Mouse (Mus musculus): ENCODE data around the gene Sipa1l2.

Sipa1l2 gene

DNA sequence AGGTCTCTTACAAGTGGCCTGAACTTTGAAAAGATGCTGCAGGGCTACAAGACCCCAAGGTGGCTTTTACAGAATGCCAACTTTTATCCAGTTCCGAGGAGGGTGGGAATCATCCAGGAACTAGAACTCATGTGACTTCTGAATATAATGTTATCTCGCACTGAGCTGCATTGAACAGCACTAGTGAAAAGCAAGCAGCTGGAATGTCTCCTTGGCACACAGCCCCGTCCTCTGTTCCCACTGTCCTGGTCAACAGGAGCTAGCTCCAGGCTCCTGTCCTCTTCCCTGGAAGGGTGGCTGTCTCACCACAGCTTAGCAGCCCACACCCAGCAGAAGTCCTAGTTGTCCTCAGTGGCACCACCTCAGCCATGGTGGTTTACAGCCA lies 124.4 kb downstream of the Sipa1l2 start:
- peaks cover 96% of the 10 kb centered on the region for H3K36me3 ChIP-seq (ENCODE audit: insufficient read depth, low read length)
- H3K4me1 ChIP-seq (replicated peaks; ENCODE audit: low read depth, low read length): no peaks in the 10 kb centered on the region
- H3K9me3 ChIP-seq (ENCODE audit: low read length): no peaks in the 10 kb centered on the region
- no peak overlapping the region for H3K4me3 ChIP-seq (replicated peaks; ENCODE audit: low read length)
- no peaks in the 10 kb centered on the region for H3K27me3 ChIP-seq (ENCODE audit: insufficient read depth, low read length)
- no peak for TF ChIP-seq NANOG (IDR thresholded peaks at IDR 0.05; ENCODE audit: borderline replicate concordance, low read length)

DNA sequence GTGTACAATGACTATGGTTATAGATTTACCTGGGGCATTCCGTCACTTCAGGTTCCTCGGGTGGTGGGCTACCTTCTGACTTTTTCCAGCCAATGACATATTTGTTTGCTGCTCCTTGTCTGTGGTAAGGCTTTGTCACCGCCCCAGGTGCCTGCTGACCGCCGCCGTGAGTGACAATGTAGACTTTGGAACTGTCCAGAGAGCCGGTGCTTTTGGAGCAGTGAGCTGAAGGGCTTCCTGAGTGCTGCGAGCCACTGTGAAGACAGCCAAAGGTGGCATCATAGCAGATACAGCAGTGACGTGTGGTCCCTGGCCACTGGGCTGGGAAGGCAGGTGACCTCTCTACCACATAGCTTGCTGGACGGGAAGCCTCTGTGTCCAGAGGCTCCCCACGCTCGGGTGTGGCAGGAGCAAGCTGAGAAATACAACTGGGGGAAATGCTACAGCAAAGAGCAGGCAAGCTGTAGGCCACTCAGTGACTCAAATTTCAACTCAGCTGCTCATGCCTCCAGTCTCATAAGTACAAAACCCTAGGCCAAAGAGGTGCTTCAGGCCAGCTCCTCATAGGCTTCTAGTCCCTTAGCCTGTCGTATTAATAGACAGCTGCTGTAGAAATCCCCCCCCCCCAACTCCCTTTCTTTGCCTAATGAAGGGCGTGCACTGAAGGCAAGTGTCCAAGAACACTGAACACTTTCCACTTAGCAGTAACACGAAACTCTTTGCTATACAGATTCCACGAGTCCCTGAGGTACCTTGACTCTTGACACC lies 125.0 kb downstream of the Sipa1l2 start:
- no peak for TF ChIP-seq POU5F1 (IDR thresholded peaks at IDR 0.05; ENCODE audit: borderline replicate concordance, low read length)
- TF ChIP-seq CTCF (conservative IDR thresholded peaks at IDR 0.05; ENCODE audit: low read length): no peak
- no peak for TF ChIP-seq NANOG (IDR thresholded peaks at IDR 0.05; ENCODE audit: borderline replicate concordance, low read length)
- H3K4me1 ChIP-seq (replicated peaks; ENCODE audit: low read depth, low read length): no peaks in the 10 kb centered on the region
- no peak overlapping the region for H3K4me3 ChIP-seq (replicated peaks; ENCODE audit: low read length)
- no peaks in the 10 kb centered on the region for H3K9me3 ChIP-seq (ENCODE audit: low read length)
- no peaks in the 10 kb centered on the region for H3K27me3 ChIP-seq (ENCODE audit: insufficient read depth, low read length)
- H3K36me3 ChIP-seq (ENCODE audit: insufficient read depth, low read length): peaks cover 96% of the 10 kb centered on the region

DNA sequence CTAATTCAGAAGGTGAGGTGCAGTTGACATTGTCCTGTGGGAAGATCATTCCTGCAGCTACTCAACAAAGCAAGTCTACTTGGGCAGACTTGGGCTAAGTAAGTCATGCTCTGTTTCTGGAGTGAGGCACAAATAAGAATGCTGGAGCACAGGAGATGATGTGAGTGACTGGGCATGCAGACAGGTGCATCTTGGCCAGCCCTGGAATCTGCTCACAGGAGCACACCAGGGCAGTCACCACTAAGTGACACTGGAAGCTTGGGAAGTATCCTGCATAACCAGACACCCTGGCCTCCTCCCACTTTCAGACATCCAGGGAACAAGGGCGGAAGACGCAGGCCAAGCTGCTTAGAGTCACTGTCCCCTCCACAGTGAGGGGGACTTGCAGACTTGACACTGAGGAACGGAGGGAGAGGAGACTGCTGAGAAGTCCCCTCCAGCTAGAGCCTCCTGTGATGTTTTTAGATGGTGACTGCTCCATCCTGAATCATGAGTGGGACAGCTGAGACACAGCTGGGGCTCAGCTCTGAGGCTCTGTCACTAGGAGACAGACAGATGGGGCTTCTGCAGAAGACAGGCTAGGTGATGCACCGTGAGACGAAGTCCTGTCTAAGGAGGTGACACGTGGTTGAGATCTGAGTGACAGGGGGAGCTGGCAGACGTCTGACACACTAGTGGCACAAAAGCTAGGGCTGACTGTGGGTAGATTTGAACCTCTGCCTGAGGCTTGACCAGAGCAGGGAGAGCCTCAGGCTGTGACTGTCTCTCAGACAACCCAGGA lies 134.1 kb downstream of the Sipa1l2 start:
- no peak for TF ChIP-seq POU5F1 (IDR thresholded peaks at IDR 0.05; ENCODE audit: borderline replicate concordance, low read length)
- no peak for TF ChIP-seq CTCF (conservative IDR thresholded peaks at IDR 0.05; ENCODE audit: low read length)
- TF ChIP-seq NANOG (IDR thresholded peaks at IDR 0.05; ENCODE audit: borderline replicate concordance, low read length): no peak

DNA sequence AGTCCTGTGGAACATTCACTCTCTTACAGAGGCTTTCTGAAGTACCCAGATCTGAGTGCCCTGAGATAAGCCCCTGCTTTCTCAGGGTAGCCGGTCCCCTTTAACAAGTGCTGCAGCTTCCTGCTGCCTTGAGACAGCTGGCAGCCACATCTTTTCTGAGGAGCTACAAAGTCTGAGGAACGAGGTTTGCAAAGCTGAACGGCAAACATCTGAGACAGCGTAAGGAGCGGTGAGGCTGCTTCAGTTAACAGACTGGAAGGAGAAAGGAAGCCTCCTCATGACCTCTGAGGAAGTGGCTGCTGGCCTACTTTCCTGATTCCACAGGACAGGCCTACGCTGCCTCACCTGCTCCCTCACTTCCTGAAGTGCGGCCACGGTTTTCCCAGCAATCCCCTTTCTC lies 135.5 kb downstream of the Sipa1l2 start:
- Histone ChIP-seq H3K27me3 (ENCODE audit: insufficient read depth, low read length) (no peaks in the 10 kb centered on the region), H3K4me3 (replicated peaks; ENCODE audit: low read length) (no peak overlapping the region), H3K9me3 (ENCODE audit: low read length) (no peaks in the 10 kb centered on the region), H3K36me3 (ENCODE audit: insufficient read depth, low read length) (peaks cover 70% of the 10 kb centered on the region), H3K4me1 (replicated peaks; ENCODE audit: low read depth, low read length) (peaks cover 13% of the 10 kb centered on the region)
- no peak for TF ChIP-seq CTCF (conservative IDR thresholded peaks at IDR 0.05; ENCODE audit: low read length)
- TF ChIP-seq POU5F1 (IDR thresholded peaks at IDR 0.05; ENCODE audit: borderline replicate concordance, low read length): no peak
- TF ChIP-seq NANOG (IDR thresholded peaks at IDR 0.05; ENCODE audit: borderline replicate concordance, low read length): no peak

More for the DNA sequence above, 134.1 kb downstream of the Sipa1l2 start:
- no peak overlapping the region for H3K4me3 ChIP-seq (replicated peaks; ENCODE audit: low read length)
- peaks cover 13% of the 10 kb centered on the region for H3K4me1 ChIP-seq (replicated peaks; ENCODE audit: low read depth, low read length)
- peaks cover 79% of the 10 kb centered on the region for H3K36me3 ChIP-seq (ENCODE audit: insufficient read depth, low read length)
- no peaks in the 10 kb centered on the region for H3K9me3 ChIP-seq (ENCODE audit: low read length)
- H3K27me3 ChIP-seq (ENCODE audit: insufficient read depth, low read length): no peaks in the 10 kb centered on the region

DNA sequence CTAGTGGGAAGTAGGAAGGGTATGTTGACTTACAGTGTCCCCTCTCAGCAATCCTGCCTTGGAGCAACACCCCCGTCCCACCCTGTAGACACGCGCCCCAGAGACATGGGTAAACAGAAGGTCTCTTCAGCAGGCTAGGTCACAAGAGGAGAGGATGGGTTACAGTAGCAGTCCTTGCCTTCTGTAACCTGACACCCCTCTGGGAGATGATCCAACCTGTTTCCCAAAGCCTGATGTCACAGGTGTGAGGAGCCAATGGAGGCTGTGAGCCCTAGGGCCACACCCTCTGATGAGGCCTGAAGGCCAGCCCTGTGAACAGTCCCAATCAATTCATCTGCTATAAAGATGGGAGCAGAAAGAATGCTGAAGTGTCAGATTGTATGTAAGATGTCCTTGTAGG lies 138.3 kb downstream of the Sipa1l2 start:
- H3K9me3 ChIP-seq (ENCODE audit: low read length): no peaks in the 10 kb centered on the region
- TF ChIP-seq POU5F1 (IDR thresholded peaks at IDR 0.05; ENCODE audit: borderline replicate concordance, low read length) (no peak), NANOG (IDR thresholded peaks at IDR 0.05; ENCODE audit: borderline replicate concordance, low read length) (no peak)
- H3K27me3 ChIP-seq (ENCODE audit: insufficient read depth, low read length): no peaks in the 10 kb centered on the region

DNA sequence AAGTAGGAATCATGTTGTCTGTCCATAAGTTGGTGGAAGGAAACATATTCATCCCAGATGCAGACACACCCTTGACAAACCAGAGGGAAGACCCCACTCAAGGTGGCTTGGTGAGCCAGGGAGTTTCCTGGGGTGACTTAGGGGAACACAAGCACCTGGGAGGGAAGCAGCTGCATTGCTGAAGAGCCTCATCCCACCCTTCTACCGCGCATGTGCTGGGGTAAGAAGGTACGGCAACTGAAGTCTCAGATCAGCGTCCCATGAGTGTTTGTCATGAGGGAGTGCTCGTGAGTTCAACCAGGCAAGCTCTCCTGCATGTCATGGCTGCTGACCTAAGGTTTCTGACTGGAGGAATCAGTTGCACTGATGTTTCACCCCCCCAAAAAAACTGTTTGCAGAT lies 138.8 kb downstream of the Sipa1l2 start:
- Histone ChIP-seq H3K4me1 (replicated peaks; ENCODE audit: low read depth, low read length) (peaks cover 10% of the 10 kb centered on the region), H3K27me3 (ENCODE audit: insufficient read depth, low read length) (no peaks in the 10 kb centered on the region), H3K4me3 (replicated peaks; ENCODE audit: low read length) (no peak overlapping the region), H3K36me3 (ENCODE audit: insufficient read depth, low read length) (peaks cover 54% of the 10 kb centered on the region), H3K9me3 (ENCODE audit: low read length) (no peaks in the 10 kb centered on the region)
- TF ChIP-seq NANOG (IDR thresholded peaks at IDR 0.05; ENCODE audit: borderline replicate concordance, low read length): no peak
- TF ChIP-seq CTCF (conservative IDR thresholded peaks at IDR 0.05; ENCODE audit: low read length): no peak
- TF ChIP-seq POU5F1 (IDR thresholded peaks at IDR 0.05; ENCODE audit: borderline replicate concordance, low read length): no peak

More for the DNA sequence above, 138.3 kb downstream of the Sipa1l2 start:
- H3K4me3 ChIP-seq (replicated peaks; ENCODE audit: low read length): no peak overlapping the region
- H3K4me1 ChIP-seq (replicated peaks; ENCODE audit: low read depth, low read length): peaks cover 10% of the 10 kb centered on the region
- H3K36me3 ChIP-seq (ENCODE audit: insufficient read depth, low read length): peaks cover 57% of the 10 kb centered on the region

DNA sequence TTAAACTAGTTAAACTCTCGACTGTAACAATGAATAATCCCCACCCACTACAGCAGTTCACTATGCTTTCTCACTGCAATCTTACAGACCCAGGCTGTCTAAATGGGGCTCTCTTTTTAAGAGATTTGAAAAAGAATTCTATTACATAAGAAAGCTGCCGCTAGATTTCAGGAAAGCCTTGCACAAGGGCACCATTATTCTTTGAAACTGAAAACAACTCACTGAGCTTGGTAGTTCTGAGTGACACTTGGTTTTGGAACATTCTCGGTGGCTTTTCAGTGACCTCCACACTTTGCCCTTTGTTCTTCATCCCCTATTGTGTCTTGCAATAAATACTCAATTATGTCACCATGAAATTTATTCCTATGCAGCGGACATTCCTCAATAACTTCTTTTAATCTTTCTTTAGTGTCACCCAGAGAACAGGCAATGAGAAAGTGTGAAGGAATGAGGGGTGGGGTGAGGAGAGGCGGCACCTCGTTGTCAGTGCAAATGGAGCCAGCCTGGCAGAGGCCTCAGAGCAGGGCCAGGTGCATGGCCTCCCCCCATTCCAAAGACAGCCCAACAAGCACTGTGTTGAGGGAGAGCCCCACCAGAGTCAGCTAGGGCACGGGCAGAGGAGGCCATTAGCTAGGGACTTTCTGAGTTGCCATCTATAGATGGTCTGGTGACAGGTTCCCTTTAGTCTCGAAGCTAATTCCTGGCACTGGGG lies 140.5 kb downstream of the Sipa1l2 start:
- Histone ChIP-seq H3K4me1 (replicated peaks; ENCODE audit: low read depth, low read length) (peaks cover 10% of the 10 kb centered on the region), H3K4me3 (replicated peaks; ENCODE audit: low read length) (no peak overlapping the region), H3K27me3 (ENCODE audit: insufficient read depth, low read length) (no peaks in the 10 kb centered on the region), H3K36me3 (ENCODE audit: insufficient read depth, low read length) (peaks cover 47% of the 10 kb centered on the region), H3K9me3 (ENCODE audit: low read length) (no peaks in the 10 kb centered on the region)
- no peak for TF ChIP-seq POU5F1 (IDR thresholded peaks at IDR 0.05; ENCODE audit: borderline replicate concordance, low read length)
- TF ChIP-seq NANOG (IDR thresholded peaks at IDR 0.05; ENCODE audit: borderline replicate concordance, low read length): no peak
- TF ChIP-seq CTCF (conservative IDR thresholded peaks at IDR 0.05; ENCODE audit: low read length): no peak

DNA sequence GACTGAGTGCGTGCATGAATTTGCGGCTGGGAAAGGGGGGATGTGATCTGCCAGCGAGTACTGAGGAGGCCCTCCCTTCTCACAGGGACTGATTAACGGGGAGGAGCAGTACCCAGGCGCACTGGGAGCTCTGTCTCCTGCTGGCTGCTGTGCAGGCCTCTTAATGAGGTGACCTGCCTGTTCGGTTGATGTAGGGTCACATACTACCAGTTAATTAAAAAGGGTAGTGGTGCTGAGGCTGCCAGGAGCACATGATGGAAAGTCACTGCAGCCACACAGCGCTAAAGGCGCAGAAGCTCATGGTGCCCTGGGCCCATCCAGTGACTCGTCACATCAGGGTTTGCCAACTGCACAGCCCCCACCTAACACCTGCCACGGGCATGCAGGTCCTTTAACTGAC lies 145.7 kb downstream of the Sipa1l2 start:
- Histone ChIP-seq H3K4me3 (replicated peaks; ENCODE audit: low read length) (no peak overlapping the region), H3K9me3 (ENCODE audit: low read length) (no peaks in the 10 kb centered on the region), H3K4me1 (replicated peaks; ENCODE audit: low read depth, low read length) (peaks cover 8% of the 10 kb centered on the region), H3K27me3 (ENCODE audit: insufficient read depth, low read length) (no peaks in the 10 kb centered on the region), H3K36me3 (ENCODE audit: insufficient read depth, low read length) (peaks cover 39% of the 10 kb centered on the region)
- no peak for TF ChIP-seq CTCF (conservative IDR thresholded peaks at IDR 0.05; ENCODE audit: low read length)
- no peak for TF ChIP-seq NANOG (IDR thresholded peaks at IDR 0.05; ENCODE audit: borderline replicate concordance, low read length)
- no peak for TF ChIP-seq POU5F1 (IDR thresholded peaks at IDR 0.05; ENCODE audit: borderline replicate concordance, low read length)
